ENCODE assay signal across 14 mouse cellular contexts in the genomic region with DNA sequence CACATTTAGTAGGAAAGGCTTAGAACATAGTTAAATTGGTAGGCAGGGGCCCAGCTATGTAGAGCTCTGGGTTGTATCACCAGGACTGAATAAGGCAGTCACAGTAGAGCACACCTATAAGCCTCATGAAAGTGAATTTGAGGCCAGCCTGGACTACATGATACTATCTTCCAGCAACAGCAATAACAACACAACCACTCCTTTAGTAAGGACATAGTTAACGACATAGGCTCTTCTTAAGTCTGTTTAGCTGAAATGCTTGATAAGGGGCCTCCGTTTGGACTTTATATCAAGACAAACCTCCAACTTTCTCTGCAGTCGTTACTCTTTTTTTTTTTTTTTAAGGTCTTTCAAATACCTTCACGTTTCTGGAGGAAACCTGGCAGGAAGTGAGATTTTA. TPM values are rescaled to one million over a fixed set of nuclear protein-coding genes. Genes with fewer than 3 reads are reported as not detected.
"Had no signal": no experiment of that assay in that cellular context is flagged by ENCODE, and none has a peak within 500 bp of the region (broad histone marks: within the 10 kb centered on the region; RNA-seq: fewer than 3 reads in every experiment).

No protein-coding gene starts in this region.

- H3K36me3 ChIP-seq: intestine, embryonic 15.5 days; limb, embryonic 12.5 days; lung, embryonic 15.5 days had no signal

- H3K4me1 ChIP-seq: intestine, embryonic 15.5 days; limb, embryonic 12.5 days; lung, embryonic 15.5 days; midbrain, embryonic 13.5 days had no signal

- H3K9ac ChIP-seq: intestine, embryonic 15.5 days; limb, embryonic 12.5 days; lung, embryonic 15.5 days; midbrain, embryonic 13.5 days had no signal

- H3K9me3 ChIP-seq: intestine, embryonic 15.5 days; limb, embryonic 12.5 days; lung, embryonic 15.5 days; midbrain, embryonic 13.5 days had no signal

- H3K4me2 ChIP-seq: intestine, embryonic 15.5 days; limb, embryonic 12.5 days; lung, embryonic 15.5 days; midbrain, embryonic 13.5 days had no signal

- DNase-seq: kidney, adult 18-20 months; kidney, postnatal 10 days; lung, postnatal 14 days; right cerebral cortex, postnatal 4 days; spleen, adult 18-20 months; thymus, adult 18-20 months; thymus, postnatal 25 days had no signal

- H3K27me3 ChIP-seq: intestine, embryonic 15.5 days; limb, embryonic 12.5 days; lung, embryonic 15.5 days; midbrain, embryonic 13.5 days had no signal

- ATAC-seq: intestine, embryonic 15.5 days; midbrain, embryonic 13.5 days had no signal

- H3K27ac ChIP-seq: intestine, embryonic 15.5 days; left cerebral cortex, adult 2 months; limb, embryonic 12.5 days; lung, embryonic 15.5 days; macrophage; midbrain, embryonic 13.5 days had no signal

- H3K4me3 ChIP-seq: intestine, embryonic 15.5 days; left cerebral cortex, adult 2 months; limb, embryonic 12.5 days; lung, embryonic 15.5 days; midbrain, embryonic 13.5 days had no signal

RNA-seq across cellular contexts. Expression of gene Shank3, which starts 13.3 kb away (rescaled TPM):
- polyA plus RNA-seq: macrophage had no signal

RNA-seq across cellular contexts. Expression of gene Acr, which starts 55.4 kb away (rescaled TPM):
- total RNA-seq: liver, adult 2 months had no signal
- polyA plus RNA-seq: intestine, embryonic 15.5 days; limb, embryonic 12.5 days; macrophage had no signal

RNA-seq across cellular contexts. Expression of gene Mapk8ip2, which starts 59.0 kb away (rescaled TPM):
- total RNA-seq: liver, adult 2 months had no signal
- polyA plus RNA-seq: macrophage had no signal
